Mouse (Mus musculus) CH12.LX (cell line): ENCODE results near the gene Gm16253.

Source experiments
- BHLHE40 ChIP-seq: IDR thresholded peaks from 2 replicates; pipeline ENCODE4 v1.6.1; 2011; ENCODE audit warnings: mild to moderate bottlenecking, low read depth, low read length, improper control_type of control experiment
- CHD1 ChIP-seq: IDR thresholded peaks from 2 replicates; pipeline ENCODE4 v1.6.1; 2012; ENCODE audit warnings: low read depth, low read length, improper control_type of control experiment, inconsistent platforms
- CTCF ChIP-seq, 2 experiments: IDR thresholded peaks in 1 of 2; conservative IDR thresholded peaks in 1 of 2; 2 replicates each; pipeline ENCODE4 v1.5.1; 2011 to 2012; ENCODE audit warnings: low read depth in 2 of 2, low read length in 2 of 2, improper control_type of control experiment in 1 of 2, inconsistent platforms in 1 of 2, mild to moderate bottlenecking in 1 of 2, moderate library complexity in 1 of 2
- E2F4 ChIP-seq: IDR thresholded peaks from 2 replicates; pipeline ENCODE4 v1.6.1; 2011; ENCODE audit warnings: low read depth, low read length, improper control_type of control experiment; ENCODE audit not compliant: insufficient replicate concordance
- ELF1 ChIP-seq: IDR thresholded peaks from 2 replicates; pipeline ENCODE4 v1.6.1; 2014; ENCODE audit warnings: low read depth, mild to moderate bottlenecking, inconsistent platforms, low read length, improper control_type of control experiment
- GABPA ChIP-seq: IDR thresholded peaks from 2 replicates; pipeline ENCODE4 v1.6.1; 2012; ENCODE audit warnings: low read depth, low read length, improper control_type of control experiment, inconsistent platforms; ENCODE audit not compliant: insufficient replicate concordance
- MAZ ChIP-seq: IDR thresholded peaks from 2 replicates; pipeline ENCODE4 v1.6.1; 2012; ENCODE audit warnings: low read depth, mild to moderate bottlenecking, inconsistent platforms, low read length, improper control_type of control experiment, moderate library complexity
- POLR2A ChIP-seq: IDR thresholded peaks from 2 replicates; pipeline ENCODE4 v1.6.1; 2011; ENCODE audit warnings: low read depth, mild to moderate bottlenecking, improper control_type of control experiment, low read length
- RAD21 ChIP-seq: IDR thresholded peaks from 2 replicates; pipeline ENCODE4 v1.6.1; 2011; ENCODE audit warnings: low read depth, mild to moderate bottlenecking, low read length, improper control_type of control experiment, moderate library complexity
- RCOR1 ChIP-seq: conservative IDR thresholded peaks from 2 replicates; pipeline ENCODE4 v1.6.1; 2012; ENCODE audit warnings: low read depth, mild to moderate bottlenecking, inconsistent platforms, low read length, improper control_type of control experiment
- SIN3A ChIP-seq: IDR thresholded peaks from 2 replicates; pipeline ENCODE4 v1.6.1; 2012; ENCODE audit warnings: low read length, improper control_type of control experiment, inconsistent platforms
- TBP ChIP-seq: conservative IDR thresholded peaks from 2 replicates; pipeline ENCODE4 v1.6.1; 2011; ENCODE audit warnings: low read depth, low read length, improper control_type of control experiment
- UBTF ChIP-seq: IDR thresholded peaks from 2 replicates; pipeline ENCODE4 v1.6.1; 2012; ENCODE audit warnings: low read depth, mild to moderate bottlenecking, inconsistent platforms, low read length, improper control_type of control experiment, moderate library complexity

- TF ChIP-seq CTCF (conservative IDR thresholded peaks at IDR 0.05 in 1 of 2, IDR thresholded peaks at IDR 0.05 in 1 of 2; ENCODE audit: low read depth in 2 of 2, low read length in 2 of 2): peak in 1 of 2 experiments; percentile 38; a peak in 2 of 4 replicates
- TF ChIP-seq SIN3A: peak; percentile 1; the same call in 1 of the 2 replicates
- TF ChIP-seq POLR2A: peak; percentile 75
- TF ChIP-seq CHD1: no peak
- TF ChIP-seq BHLHE40: no peak; the same call in 1 of the 2 replicates
- peak; percentile 56; the same call in 1 of the 2 replicates for TF ChIP-seq MAZ
- peak; percentile 61 for TF ChIP-seq TBP
- TF ChIP-seq RAD21: no peak; the same call in 1 of the 2 replicates
- TF ChIP-seq ELF1: peak; percentile 82
- TF ChIP-seq E2F4: 0 out of 2 replicates have a peak, but pooled peaks have one; percentile 11
- no peak for TF ChIP-seq RCOR1
- 0 out of 2 replicates have a peak, but pooled peaks have one; percentile 7 for TF ChIP-seq UBTF
- no peak for TF ChIP-seq GABPA
Observed at GRCm38 (mm10) chr3:96593790-96594560, 17.2 kb downstream of the Gm16253 start, which contains the start of gene Polr3gl.
